Mouse (Mus musculus): ENCODE data around the gene Rbfox3.

- no peak for TF ChIP-seq CTCF (conservative IDR thresholded peaks at IDR 0.05; ENCODE audit: low read length)
- TF ChIP-seq POU5F1 (IDR thresholded peaks at IDR 0.05; ENCODE audit: borderline replicate concordance, low read length), result no peak
Measured at GRCm38 (mm10) chr11:118637718-118638117, 273.7 kb downstream of the Rbfox3 start.
